Mouse (Mus musculus): ENCODE data around the gene Tfeb.

DNA sequence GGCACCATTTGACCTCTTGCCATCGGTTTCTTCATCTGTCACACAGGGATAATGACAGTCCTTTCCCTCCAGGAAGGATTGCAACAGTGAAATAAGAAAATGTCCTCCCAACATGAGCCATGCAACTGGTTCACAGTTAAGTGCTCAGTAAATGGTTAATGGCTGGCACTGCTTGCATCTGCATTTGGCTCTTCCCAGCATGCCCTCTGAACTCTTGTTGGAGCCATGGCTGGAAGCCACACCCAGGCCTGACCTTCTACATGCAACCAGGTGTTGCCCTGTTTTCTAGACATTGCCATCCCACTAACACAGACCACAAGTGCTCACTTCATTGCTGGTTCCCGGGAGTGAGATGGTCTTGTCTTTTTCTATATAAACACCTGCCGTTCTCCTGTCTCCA, 28.9 kb upstream of the Tfeb start:
- TF ChIP-seq CTCF (IDR thresholded peaks at IDR 0.05) (no peak), EP300 (IDR thresholded peaks at IDR 0.05) (no peak)

Measured in lung, postnatal 0 days (tissue).